Comparison of ENCODE assay signal across 8 mouse cellular contexts in the genomic region with DNA sequence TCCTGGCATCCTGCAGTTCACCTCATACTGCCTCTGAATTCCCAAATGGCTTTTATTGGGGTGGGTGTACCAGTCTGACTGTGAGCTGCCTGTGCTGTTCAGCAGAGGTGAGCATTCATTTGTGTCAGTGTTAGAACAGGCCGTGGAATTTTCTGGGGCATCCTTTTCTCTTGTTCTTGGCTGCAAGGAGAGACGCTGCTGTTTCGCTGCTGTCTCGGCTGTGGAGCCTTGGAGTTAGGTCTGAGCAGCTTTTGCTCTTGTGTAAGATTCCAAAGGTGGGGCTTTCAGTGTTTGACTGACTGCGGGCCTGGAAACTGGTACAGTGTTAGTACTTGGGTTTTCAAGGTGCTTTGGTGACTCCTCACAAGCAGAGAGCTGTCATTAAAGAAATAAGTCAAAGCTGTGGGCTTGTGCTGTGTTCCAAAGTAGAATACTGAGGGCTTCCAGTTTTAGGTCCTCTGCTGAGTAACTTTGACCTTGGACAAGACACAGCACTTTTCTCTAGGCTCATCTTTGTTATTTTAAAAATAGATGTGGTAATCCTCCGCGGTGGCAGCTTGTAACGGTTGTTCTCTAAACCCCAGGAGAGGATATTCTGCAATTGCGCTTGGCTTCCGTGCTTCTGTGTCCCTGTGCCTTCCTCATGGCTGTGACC. TPM values are rescaled to one million over a fixed set of nuclear protein-coding genes. Genes with fewer than 3 reads are reported as not detected.
DNase-seq lines count a peak whose midpoint lies in the region; ATAC-seq and TF ChIP-seq lines count a peak whose summit lies in the region.

No protein-coding gene starts in this region.

- H3K4me3 ChIP-seq in cortical plate, adult 2 months (ENCODE audit: insufficient read depth, low read length), result peak overlapping the region; percentile 30

- no peak for TF ChIP-seq CTCF in cortical plate, adult 2 months (IDR thresholded peaks at IDR 0.05; ENCODE audit: extremely low read depth, insufficient read depth, low read length)

- intact Hi-C loops in heart, postnatal 10 days (cut with DNase I), result loop anchor here (10.0 kb wide), 1 partner anchor 285 kb away; no protein-coding TSS in a partner anchor

- TF ChIP-seq POLR2A in cortical plate, adult 2 months (IDR thresholded peaks at IDR 0.05; ENCODE audit: extremely low read depth, insufficient read depth, low read length), result 0 out of 2 replicates have a peak, but pooled peaks have one; percentile 40

- no peak overlapping the region for H3K27ac ChIP-seq in cortical plate, adult 2 months (ENCODE audit: insufficient read depth, low read length)

- H3K4me1 ChIP-seq in cortical plate, adult 2 months (ENCODE audit: control insufficient read depth, insufficient read depth, low read length), result peaks cover 1% of the 10 kb centered on the region; the same call in 1 of the 2 replicates

- DNase-seq in layer of hippocampus, adult 11-12 months (ENCODE audit: low spot score), result peak; percentile 21
- DNase-seq in layer of hippocampus, adult 9-10 months (ENCODE audit: low spot score), result no peak
- DNase-seq in heart, postnatal 10 days, result peak; percentile 34 to 36
- peak; percentile 66 for DNase-seq in thymus, postnatal 25 days
- DNase-seq in embryo, embryonic 10.5 days (ENCODE audit: low spot score), result no peak
- DNase-seq in layer of hippocampus, adult 18-20 months (ENCODE audit: low spot score in 2 of 2), result no peak

- ATAC-seq in megakaryocyte, adult 5-6 weeks (ENCODE audit: poor library complexity, severe bottlenecking), result peak; percentile 55

RNA-seq across cellular contexts. Expression of gene Znrf1, which starts 3.7 kb away (rescaled TPM):
- 165 and 166 TPM in 2 replicates for polyA plus RNA-seq in cortical plate, adult 2 months (2012; rRNA removed)
- 10 to 100 TPM; 66.2 to 69.2 TPM for total RNA-seq in heart, postnatal 10 days (2021)
- total RNA-seq in megakaryocyte, adult 5-6 weeks (2015), result 67.1 and 73.4 TPM in 2 replicates
- total RNA-seq in megakaryocyte, adult 5-6 weeks (2017), result 39.3 and 50.3 TPM in 2 replicates
- 100 to 1,000 TPM in 1 of 2 experiments, 10 to 100 TPM in 1; 97.9 to 102 TPM for total RNA-seq in layer of hippocampus, adult 18-20 months (2021)

RNA-seq across cellular contexts. Expression of gene Wdr59, which starts 17.7 kb away (rescaled TPM):
- 14.6 and 15.2 TPM in 2 replicates for polyA plus RNA-seq in cortical plate, adult 2 months (2012; rRNA removed)
- total RNA-seq in heart, postnatal 10 days (2021), result 10 to 100 TPM in 1 of 2 experiments, 1 to 10 TPM in 1; 10.0 to 10.2 TPM
- total RNA-seq in megakaryocyte, adult 5-6 weeks (2015), result 3.1 and 3.3 TPM in 2 replicates
- 1.5 and 2.1 TPM in 2 replicates for total RNA-seq in megakaryocyte, adult 5-6 weeks (2017)
- 10 to 100 TPM; 22.4 to 23.5 TPM for total RNA-seq in layer of hippocampus, adult 18-20 months (2021)

Comparison
In these comparisons a context has a peak if more than half of its experiments do, and no peak if none do; other contexts are left out.
1. DNase-seq: peak in layer of hippocampus, adult 11-12 months (single experiment), heart, postnatal 10 days (2 of 2) and thymus, postnatal 25 days (single experiment); none in layer of hippocampus, adult 9-10 months (single experiment), embryo, embryonic 10.5 days (single experiment) and layer of hippocampus, adult 18-20 months (0 of 2).